Mouse (Mus musculus): ENCODE measurements at regions not wholly inside any gene's neighbourhood (a gene's known extent, or its start where the extent isn't known, plus 50 kb on each side); places are given as distances from the start of the nearest gene placed in this dataset.

DNA sequence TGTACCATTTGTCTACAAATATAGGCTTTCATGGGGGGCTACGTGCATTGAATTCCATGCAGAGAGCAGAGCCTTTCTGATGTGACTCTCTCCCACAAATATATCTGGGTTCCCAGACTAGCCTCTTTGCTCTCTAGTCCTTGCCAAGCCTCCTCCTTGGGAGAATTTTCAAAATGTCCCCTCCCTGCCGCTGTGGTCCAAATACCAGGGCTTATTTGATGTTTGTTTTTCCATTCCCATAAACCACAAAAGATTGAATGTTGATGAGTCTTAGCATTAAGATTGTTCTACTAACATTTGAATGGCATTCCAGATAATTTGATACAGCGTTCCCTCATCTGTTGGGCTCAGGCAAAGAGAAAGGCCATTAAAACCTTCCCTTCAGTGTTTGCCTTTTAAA is 360.4 kb upstream of the Slc35b3 start:
- TF ChIP-seq CTCF (IDR thresholded peaks at IDR 0.05; ENCODE audit: borderline replicate concordance, extremely low read depth, insufficient read depth, insufficient read length) = no peak
- TF ChIP-seq POLR2A (IDR thresholded peaks at IDR 0.05; ENCODE audit: borderline replicate concordance, extremely low read depth, insufficient read depth, insufficient read length, poor library complexity, severe bottlenecking) = no peak
